Mouse (Mus musculus) c-Kit-positive CD71-negative TER-119-negative erythroid progenitor cells, embryonic 14.5 days (primary cell): ENCODE measurements around the gene Olfr124.

Experiments
- DNase-seq: peaks from one replicate; pipeline ENCODE4 v3.0.0-alpha.2; 2013; ENCODE audit warnings: low read depth

Gene Olfr124

DNA sequence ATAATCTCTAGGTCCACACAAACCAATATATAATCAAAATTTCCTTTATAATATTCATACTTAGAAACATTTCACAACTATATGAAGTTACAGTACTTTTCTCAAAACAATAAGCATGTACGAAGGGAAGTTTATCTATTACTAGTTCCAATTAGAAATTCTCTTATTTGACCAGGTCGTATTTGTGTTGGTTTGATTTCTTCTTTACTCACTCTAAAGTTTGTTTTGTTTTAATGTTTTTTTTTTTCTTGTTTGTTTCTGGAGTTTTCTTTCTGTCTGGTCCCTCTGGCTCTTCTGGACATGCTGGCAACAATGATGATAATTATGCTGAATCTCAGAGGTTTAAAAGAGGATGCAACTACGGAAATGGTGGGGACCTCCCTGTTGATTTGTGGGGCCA, at the start of gene Olfr124:
Gene Olfr124, plus strand, starts transcription at position 301 of the 400 bp plus-strand sequence.
- no peak for DNase-seq

DNA sequence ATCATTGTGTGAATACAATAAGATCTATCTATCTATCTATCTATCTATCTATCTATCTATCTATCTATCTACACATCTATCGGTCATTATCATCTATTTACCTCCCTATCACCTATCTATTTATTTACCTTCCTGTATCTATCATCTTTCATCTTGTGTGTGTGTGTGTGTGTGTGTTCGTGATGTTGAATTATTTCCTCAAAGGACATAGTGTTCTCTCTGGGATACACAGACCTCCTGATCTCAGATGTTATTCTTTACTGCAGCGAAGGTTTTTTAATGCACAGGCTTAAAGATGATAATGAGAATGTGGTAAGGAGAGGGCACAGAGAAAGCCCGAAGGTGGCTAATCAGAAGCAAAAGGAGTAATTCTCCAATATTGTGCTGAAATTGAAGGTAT, 31.4 kb upstream of the Olfr124 start, which contains the start of gene Olfr122:
Gene Olfr122, plus strand, starts transcription at position 301 of the 400 bp plus-strand sequence.
- DNase-seq: no peak

GRCm38 (mm10) chr17:37793229-37793628, 6.5 kb upstream of the Olfr124 start, which contains the start of gene Olfr123:
TSS of gene Olfr123 (plus strand) at chr17:37793529.
- no peak for DNase-seq

- no peak for DNase-seq
These were observed 33.0 kb downstream of the Olfr124 start, which contains the start of gene Olfr125 for GRCm38 (mm10) chr17:37832649-37833048. TSS of gene Olfr125 (plus strand) at chr17:37832949.

GRCm38 (mm10) chr17:37847183-37847582, 47.5 kb downstream of the Olfr124 start, which contains the start of gene Olfr126:
TSS of gene Olfr126 (plus strand) at chr17:37847483.
- no peak for DNase-seq
